Mouse (Mus musculus): Measurements from ENCODE around the gene Afap1.

DNA sequence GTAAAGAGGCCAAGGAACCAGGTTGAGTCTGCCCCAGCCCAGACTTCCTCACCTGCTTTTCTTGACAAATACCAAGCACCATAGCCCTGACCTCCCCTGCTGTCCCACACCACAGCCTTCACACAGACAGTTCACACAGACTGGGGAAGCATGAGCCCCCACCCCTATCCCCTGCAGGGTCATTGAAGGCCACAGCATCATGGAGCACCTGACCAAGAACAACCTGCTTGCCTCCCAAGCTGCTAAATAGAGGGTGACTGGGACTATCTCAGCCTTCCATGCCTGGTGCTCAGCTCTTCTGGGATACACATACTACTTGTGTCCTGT, 148.1 kb downstream of the Afap1 start:
- TF ChIP-seq CTCF (IDR thresholded peaks at IDR 0.05; ENCODE audit: extremely low read depth, insufficient read depth, low read length) (no peak), POLR2A (IDR thresholded peaks at IDR 0.05; ENCODE audit: extremely low read depth, insufficient read depth, low read length) (no peak)
